Mouse (Mus musculus): ENCODE measurements around the gene Polr2g. TPM values are rescaled to one million over a fixed set of nuclear protein-coding genes. Genes with fewer than 3 reads are reported as not detected.

Polr2g gene
- total RNA-seq, 4 experiments from 2014 or later = 86.0 to 106 (median 102) TPM

DNA sequence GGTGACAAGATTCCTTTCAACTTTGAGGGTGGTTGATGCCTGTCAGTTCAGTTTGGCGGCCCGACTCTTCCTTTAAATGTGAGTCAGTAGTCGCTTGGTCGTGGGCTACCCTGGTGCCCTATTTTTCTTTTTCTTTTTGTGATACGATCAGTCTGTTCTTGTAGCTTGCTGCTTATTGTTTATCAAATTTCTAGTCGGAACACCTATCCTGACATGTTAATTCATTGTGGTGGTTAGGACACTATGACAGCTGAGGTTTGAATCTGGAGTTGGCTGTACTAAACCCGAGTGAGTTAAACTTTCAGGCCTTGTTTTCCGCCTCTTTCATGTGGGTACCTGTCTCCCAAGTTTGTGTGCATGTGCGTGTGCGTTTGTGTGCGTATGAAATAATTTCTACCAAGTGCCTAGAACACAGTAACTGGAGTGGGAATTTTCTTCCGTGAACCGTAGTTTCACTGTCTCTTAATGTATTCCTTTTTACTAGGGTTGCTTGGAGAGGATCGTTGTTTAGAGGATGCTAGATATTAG, 40.8 kb downstream of the Polr2g start:
- no peak for DNase-seq

DNA sequence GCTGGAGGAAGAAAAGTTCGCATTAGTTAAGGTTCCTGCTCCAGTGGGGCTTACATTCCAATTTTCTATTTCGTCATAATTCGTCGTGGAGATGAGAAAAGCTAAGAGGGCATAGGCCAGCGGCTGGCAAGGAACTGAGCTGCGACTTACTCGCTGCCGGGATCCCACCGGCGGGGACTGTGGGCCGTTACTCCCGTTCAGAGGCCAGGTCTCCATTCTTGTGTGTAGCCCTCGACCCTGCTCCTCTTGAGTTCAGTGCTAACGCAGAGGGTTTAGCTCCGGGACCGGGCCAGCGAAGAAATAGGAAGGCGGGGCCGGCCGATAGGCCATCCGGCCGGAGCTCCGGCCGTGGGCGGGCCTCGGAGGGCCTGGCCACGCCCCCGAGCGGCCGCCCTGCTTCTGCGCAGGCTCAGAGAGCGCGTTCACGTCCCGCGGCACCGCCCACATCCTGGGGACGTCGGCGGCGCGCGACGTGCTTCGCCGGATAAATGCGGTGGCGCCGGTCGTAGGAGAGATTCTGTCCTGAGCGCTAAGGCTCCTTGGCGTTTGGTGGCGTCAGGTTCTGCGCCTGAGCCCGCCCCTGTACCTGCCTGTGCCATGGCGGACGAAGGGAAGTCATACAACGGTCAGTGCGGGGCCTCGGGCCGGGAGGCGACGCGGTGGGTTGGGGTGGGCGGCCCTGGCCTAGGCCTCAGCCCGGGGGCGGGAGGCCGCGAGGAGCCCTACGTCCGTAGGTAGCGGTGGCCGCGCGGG, 41.6 kb downstream of the Polr2g start, which contains the start of gene Nxf1:
Gene Nxf1, plus strand, starts transcription at position 439 of the 753 bp plus-strand sequence.
- DNase-seq = peak; percentile 86

DNA sequence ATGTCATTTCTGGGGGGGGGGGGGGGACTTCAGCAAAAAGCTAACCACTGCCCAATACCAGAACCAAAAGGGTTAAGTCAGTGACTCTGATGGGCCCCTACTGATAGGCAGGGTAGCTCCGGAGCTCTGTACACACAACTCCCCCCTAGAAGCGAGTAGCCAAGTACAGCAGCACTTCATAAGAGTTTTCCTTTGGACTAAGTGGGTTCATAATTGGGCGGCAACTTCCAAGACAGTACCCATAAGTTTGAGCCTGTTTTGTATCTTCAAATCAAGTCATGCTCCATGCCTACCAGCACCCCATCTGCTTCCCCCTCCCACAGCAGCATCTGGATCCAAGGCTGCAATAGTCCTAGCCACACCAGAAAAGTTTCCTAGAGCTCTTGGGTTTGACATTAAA, 42.7 kb downstream of the Polr2g start:
- DNase-seq = no peak

DNA sequence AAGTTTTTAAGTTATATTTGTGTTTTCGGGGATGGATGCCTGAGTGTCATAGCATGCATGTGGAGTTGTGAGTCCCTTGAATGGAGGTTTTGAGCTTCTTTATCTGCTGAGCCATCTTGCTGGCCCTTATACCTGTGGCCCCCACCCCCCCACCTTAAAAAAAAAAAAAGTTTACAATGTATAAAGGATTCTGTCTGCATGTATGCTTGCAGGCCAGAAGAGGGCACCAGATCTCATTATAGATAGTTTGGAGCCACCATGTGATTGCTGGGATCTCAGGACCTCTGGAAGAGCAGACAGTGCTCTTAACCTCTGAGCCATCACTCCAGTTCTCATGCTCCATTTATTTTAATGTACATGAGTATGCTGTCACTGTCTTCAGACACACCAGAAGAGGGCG, 51.0 kb downstream of the Polr2g start:
- no peak for DNase-seq

DNA sequence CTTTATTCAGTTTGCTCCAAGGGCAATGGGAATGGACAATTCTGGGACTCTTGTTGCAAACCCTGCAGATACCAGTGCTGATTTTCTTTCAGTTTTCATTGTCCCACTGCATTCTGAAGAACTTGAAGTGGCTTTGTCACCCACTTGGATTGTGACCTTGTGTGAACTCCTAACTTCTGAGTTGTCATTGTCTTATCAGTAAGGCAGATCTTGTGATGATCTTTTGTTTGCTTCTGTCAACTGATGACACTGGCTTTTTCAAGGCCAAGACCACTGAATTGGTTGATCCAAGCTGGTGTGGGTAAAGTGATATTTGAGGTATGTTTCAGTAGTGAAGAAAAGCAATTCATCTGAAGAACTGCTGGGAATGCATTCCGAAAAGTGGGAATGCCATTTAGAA, 53.0 kb downstream of the Polr2g start:
- DNase-seq = no peak

Other genes starting within 250 kb of the Polr2g start
- gene Slc22a8, start 207.3 kb downstream of the Polr2g start, total RNA-seq (2022) = under 1 TPM in 3 of 4 experiments, not detected in 1; 0.07 to 0.40 (median 0.15) TPM
- not detected for gene Slc22a6, start 180.5 kb downstream of the Polr2g start, total RNA-seq (2022)
- gene Chrm1, start 134.8 kb downstream of the Polr2g start, total RNA-seq (2022) = 1 to 10 TPM; 1.2 to 2.6 (median 1.8) TPM
- gene Slc3a2, start 75.2 kb downstream of the Polr2g start, total RNA-seq (2022) = 100 to 1,000 TPM; 210 to 266 (median 246) TPM
- 10 to 100 TPM; 49.1 to 60.4 (median 53.3) TPM for gene Wdr74, start 62.8 kb downstream of the Polr2g start, total RNA-seq (2022)
- 1 to 10 TPM in 3 of 4 experiments, under 1 TPM in 1; 0.64 to 4.4 (median 1.8) TPM for gene 1700092M07Rik, start 57.9 kb downstream of the Polr2g start, total RNA-seq (2022)
- gene Stx5a, start 57.2 kb downstream of the Polr2g start, total RNA-seq (2022) = 100 to 1,000 TPM in 3 of 4 experiments, 10 to 100 TPM in 1; 90.9 to 138 (median 118) TPM
- 100 to 1,000 TPM; 102 to 164 (median 148) TPM for gene Nxf1, start 41.5 kb downstream of the Polr2g start, total RNA-seq (2022)
- gene Tmem223, start 27.6 kb downstream of the Polr2g start, total RNA-seq (2022) = 100 to 1,000 TPM; 111 to 137 (median 123) TPM
- 10 to 100 TPM; 54.8 to 73.9 (median 63.9) TPM for gene Tmem179b, start 24.1 kb downstream of the Polr2g start, total RNA-seq (2022)
- 10 to 100 TPM; 16.6 to 26.8 (median 21.0) TPM for gene Taf6l, start 12.2 kb downstream of the Polr2g start, total RNA-seq (2022)
- gene Zbtb3, start 4.0 kb upstream of the Polr2g start, total RNA-seq (2022) = 1 to 10 TPM; 2.5 to 4.9 (median 3.5) TPM
- gene Ttc9c, start 20.8 kb upstream of the Polr2g start, total RNA-seq (2022) = 10 to 100 TPM; 27.4 to 40.5 (median 35.9) TPM
- gene Hnrnpul2, start 21.4 kb upstream of the Polr2g start, total RNA-seq (2022) = 10 to 100 TPM; 66.4 to 84.4 (median 73.9) TPM
- gene AC129217.1, start 31.2 kb upstream of the Polr2g start, total RNA-seq (2022) = not detected
- gene Bscl2, start 38.9 kb upstream of the Polr2g start, total RNA-seq (2022) = 100 to 1,000 TPM in 3 of 4 experiments, 10 to 100 TPM in 1; 96.6 to 137 (median 126) TPM
- gene Gng3, start 40.6 kb upstream of the Polr2g start, total RNA-seq (2022) = 1 to 10 TPM; 4.7 to 9.8 (median 8.7) TPM
- gene Lrrn4cl, start 52.2 kb upstream of the Polr2g start, total RNA-seq (2022) = 1 to 10 TPM; 2.6 to 4.5 (median 3.3) TPM
- 100 to 1,000 TPM; 203 to 231 (median 218) TPM for gene Ubxn1, start 72.9 kb upstream of the Polr2g start, total RNA-seq (2022)
- 10 to 100 TPM; 53.2 to 91.0 (median 63.1) TPM for gene Uqcc3, start 82.3 kb upstream of the Polr2g start, total RNA-seq (2022)
- 10 to 100 TPM in 3 of 4 experiments, 1 to 10 TPM in 1; 9.6 to 22.4 (median 14.5) TPM for gene Lbhd1, start 85.2 kb upstream of the Polr2g start, total RNA-seq (2022)
- gene Gm49403, start 85.4 kb upstream of the Polr2g start, total RNA-seq (2022) = not detected
- 10 to 100 TPM; 32.6 to 54.7 (median 45.3) TPM for gene 1810009A15Rik, start 90.3 kb upstream of the Polr2g start, total RNA-seq (2022)
- gene Gm49416, start 90.3 kb upstream of the Polr2g start, total RNA-seq (2022) = 10 to 100 TPM in 1 of 4 experiments, 1 to 10 TPM in 3; 2.6 to 10.6 (median 6.0) TPM
- gene Ints5, start 94.4 kb upstream of the Polr2g start, total RNA-seq (2022) = 10 to 100 TPM; 22.9 to 27.8 (median 25.0) TPM
- gene Ganab, start 99.5 kb upstream of the Polr2g start, total RNA-seq (2022) = 100 to 1,000 TPM; 204 to 232 (median 222) TPM
- 10 to 100 TPM; 61.3 to 72.9 (median 70.0) TPM for gene B3gat3, start 121.8 kb upstream of the Polr2g start, total RNA-seq (2022)
- 10 to 100 TPM; 51.9 to 73.5 (median 54.9) TPM for gene Rom1, start 130.8 kb upstream of the Polr2g start, total RNA-seq (2022)
- gene Eml3, start 131.0 kb upstream of the Polr2g start, total RNA-seq (2022) = 10 to 100 TPM; 57.9 to 87.6 (median 79.6) TPM
- gene Mta2, start 143.3 kb upstream of the Polr2g start, total RNA-seq (2022) = 100 to 1,000 TPM in 2 of 4 experiments, 10 to 100 TPM in 2; 83.4 to 133 (median 102) TPM
- 10 to 100 TPM; 22.9 to 31.9 (median 26.8) TPM for gene Tut1, start 155.3 kb upstream of the Polr2g start, total RNA-seq (2022)
- 100 to 1,000 TPM; 306 to 355 (median 328) TPM for gene Eef1g, start 168.5 kb upstream of the Polr2g start, total RNA-seq (2022)
- 100 to 1,000 TPM; 122 to 227 (median 158) TPM for gene Ahnak, start 190.7 kb upstream of the Polr2g start, total RNA-seq (2022)